Mouse (Mus musculus) ES-E14 (cell line): Measurements from ENCODE around the gene DXBay18. TPM values are rescaled to one million over a fixed set of nuclear protein-coding genes. Genes with fewer than 3 reads are reported as not detected.

Experiments
- total RNA-seq: library from RNA; depleted of rRNA; stranded (reverse); fragments of 300-350 nt; gene quantifications from 2 replicates; pipeline ENCODE4 v1.2.3, GENCODE M21; 2012; rRNA removed

DXBay18 gene
- total RNA-seq, 1 experiment: 0.58 TPM

Other genes with a start within 250 kb of the DXBay18 start
- gene Cetn2, start 231.0 kb downstream of the DXBay18 start, total RNA-seq: 16.2 and 25.9 TPM in 2 replicates
- 14.4 and 15.9 TPM in 2 replicates for gene Nsdhl, start 230.9 kb downstream of the DXBay18 start, total RNA-seq
- 8.5 and 9.8 TPM in 2 replicates for gene Zfp185, start 162.1 kb downstream of the DXBay18 start, total RNA-seq
- 36.5 and 40.7 TPM in 2 replicates for gene Pnma5, start 112.3 kb downstream of the DXBay18 start, total RNA-seq
- gene Pnma3, start 84.7 kb downstream of the DXBay18 start, total RNA-seq: 0.16 and 0.18 TPM in 2 replicates
- gene Xlr4a, start 67.0 kb downstream of the DXBay18 start, total RNA-seq: 1.2 and 7.9 TPM in 2 replicates
- 9.6 and 28.8 TPM in 2 replicates for gene Xlr3a, start 52.4 kb downstream of the DXBay18 start, total RNA-seq
- gene Gm14685, start 32.4 kb downstream of the DXBay18 start, total RNA-seq: 0.32 and 1.7 TPM in 2 replicates
- gene Xlr5b, start 654 bp downstream of the DXBay18 start, total RNA-seq: 0.37 and 3.9 TPM in 2 replicates
- gene Spin2d, start 27.5 kb upstream of the DXBay18 start, total RNA-seq: not detected in 2 replicates
- 4.0 and 16.6 TPM in 2 replicates for gene Xlr3b, start 42.8 kb upstream of the DXBay18 start, total RNA-seq
- gene Xlr4b, start 64.9 kb upstream of the DXBay18 start, total RNA-seq: 0.58 and 6.6 TPM in 2 replicates
- 1.9 and 2.6 TPM in 2 replicates for gene F8a, start 78.8 kb upstream of the DXBay18 start, total RNA-seq
- 0.90 and 7.6 TPM in 2 replicates for gene Xlr4c, start 93.7 kb upstream of the DXBay18 start, total RNA-seq
- 1.4 and 8.9 TPM in 2 replicates for gene Xlr3c, start 115.9 kb upstream of the DXBay18 start, total RNA-seq
- gene Xlr5a, start 143.5 kb upstream of the DXBay18 start, total RNA-seq: 0.42 and 7.0 TPM in 2 replicates
- gene Xlr5c, start 143.5 kb upstream of the DXBay18 start, total RNA-seq: 0.42 and 7.1 TPM in 2 replicates
- gene Gm45015, start 187.4 kb upstream of the DXBay18 start, total RNA-seq: not detected in 2 replicates
- gene Zfp275, start 193.2 kb upstream of the DXBay18 start, total RNA-seq: 12.4 and 12.6 TPM in 2 replicates
- 6.2 and 15.6 TPM in 2 replicates for gene Gm18336, start 249.3 kb upstream of the DXBay18 start, total RNA-seq